In genomic region chr4:99181739-99182419, GRCm38 (mm10) we compare ENCODE assay signal across 9 mouse cellular contexts. TPM values are rescaled to one million over a fixed set of nuclear protein-coding genes. Genes with fewer than 3 reads are reported as not detected.
DNase-seq lines count a peak whose midpoint lies in the region; ATAC-seq and TF ChIP-seq lines count a peak whose summit lies in the region.
"Had no signal": no experiment of that assay in that cellular context is flagged by ENCODE, and none has a peak within 500 bp of the region (broad histone marks: within the 10 kb centered on the region; RNA-seq: fewer than 3 reads in every experiment).

No protein-coding gene starts in this region.

- no peak for TF ChIP-seq EP300 in heart, postnatal 0 days (IDR thresholded peaks at IDR 0.05; ENCODE audit: low read depth)

- no peak overlapping the region for H3K27ac ChIP-seq in heart, postnatal 0 days (ENCODE audit: low read depth)
- no peak overlapping the region for H3K27ac ChIP-seq in heart, embryonic 11.5 days (ENCODE audit: low read depth, low read length)
- no peak overlapping the region for H3K27ac ChIP-seq in hindbrain, postnatal 0 days
- H3K27ac ChIP-seq: embryonic facial prominence, embryonic 15.5 days; limb, embryonic 12.5 days had no signal

- TF ChIP-seq CTCF in heart, postnatal 0 days (IDR thresholded peaks at IDR 0.05; ENCODE audit: low read depth): no peak
- no peak for TF ChIP-seq CTCF in hindbrain, postnatal 0 days (IDR thresholded peaks at IDR 0.05; ENCODE audit: low read depth)

- H3K4me1 ChIP-seq in heart, postnatal 0 days (ENCODE audit: control insufficient read depth, insufficient read depth): no peaks in the 10 kb centered on the region
- no peaks in the 10 kb centered on the region for H3K4me1 ChIP-seq in heart, embryonic 11.5 days (ENCODE audit: control insufficient read depth, insufficient read depth, low read length)
- no peaks in the 10 kb centered on the region for H3K4me1 ChIP-seq in hindbrain, postnatal 0 days (ENCODE audit: insufficient read depth, low read length)

- peak; percentile 3 for DNase-seq in heart, postnatal 0 days (ENCODE audit: low spot score)
- peak; percentile 19 for DNase-seq in lung, postnatal 14 days
- no peak for DNase-seq in lung, postnatal 4 days
- DNase-seq in adrenal gland, postnatal 36 days: peak; percentile 35 to 69
- peak; percentile 68 for DNase-seq in hindbrain, postnatal 0 days (ENCODE audit: low spot score)
- no peak for DNase-seq in embryo, embryonic 10 days (ENCODE audit: low spot score)

- no peaks in the 10 kb centered on the region for H3K36me3 ChIP-seq in heart, postnatal 0 days (replicated peaks; ENCODE audit: control insufficient read depth, insufficient read depth, low read length)
- no peaks in the 10 kb centered on the region for H3K36me3 ChIP-seq in heart, embryonic 11.5 days (ENCODE audit: control insufficient read depth, insufficient read depth, low read length)
- no peaks in the 10 kb centered on the region for H3K36me3 ChIP-seq in hindbrain, postnatal 0 days (ENCODE audit: insufficient read depth, low read length)
- H3K36me3 ChIP-seq: embryonic facial prominence, embryonic 15.5 days; limb, embryonic 12.5 days had no signal

- no peak overlapping the region for H3K4me2 ChIP-seq in heart, postnatal 0 days (ENCODE audit: low read depth, low read length)
- H3K4me2 ChIP-seq in heart, embryonic 11.5 days: no peak overlapping the region
- no peak overlapping the region for H3K4me2 ChIP-seq in hindbrain, postnatal 0 days (ENCODE audit: low read depth, low read length)
- H3K4me2 ChIP-seq: embryonic facial prominence, embryonic 15.5 days; limb, embryonic 12.5 days had no signal

- 63% methylated on average over 9 of the region's 9 CpGs for WGBS in heart, postnatal 0 days
- WGBS in heart, embryonic 11.5 days (ENCODE audit: insufficient replicate concordance): 70% methylated on average over 9 of the region's 9 CpGs
- WGBS in hindbrain, postnatal 0 days: 41% methylated on average over 9 of the region's 9 CpGs

- H3K9ac ChIP-seq in heart, postnatal 0 days (replicated peaks; ENCODE audit: low read depth, low read length): no peak overlapping the region
- no peak overlapping the region for H3K9ac ChIP-seq in heart, embryonic 11.5 days (ENCODE audit: low read depth, low read length)
- no peak overlapping the region for H3K9ac ChIP-seq in hindbrain, postnatal 0 days (replicated peaks; ENCODE audit: low read length)
- H3K9ac ChIP-seq: embryonic facial prominence, embryonic 15.5 days; limb, embryonic 12.5 days had no signal

- H3K27me3 ChIP-seq in heart, postnatal 0 days (ENCODE audit: control insufficient read depth, insufficient read depth, low read length): no peaks in the 10 kb centered on the region
- H3K27me3 ChIP-seq in heart, embryonic 11.5 days (ENCODE audit: control insufficient read depth, insufficient read depth, low read length): no peaks in the 10 kb centered on the region
- H3K27me3 ChIP-seq in hindbrain, postnatal 0 days (ENCODE audit: insufficient read depth, low read length): no peaks in the 10 kb centered on the region
- H3K27me3 ChIP-seq: embryonic facial prominence, embryonic 15.5 days; limb, embryonic 12.5 days had no signal

- ATAC-seq in heart, postnatal 0 days (ENCODE audit: insufficient read depth, low read depth): no peak
- no peak for ATAC-seq in heart, embryonic 11.5 days (replicated peaks; ENCODE audit: insufficient number of reproducible peaks, low FRiP score, low TSS enrichment)
- ATAC-seq in hindbrain, postnatal 0 days: peak; percentile 30; the same call in 1 of the 2 replicates

- H3K9me3 ChIP-seq in heart, postnatal 0 days (replicated peaks; ENCODE audit: control insufficient read depth, low read length): no peaks in the 10 kb centered on the region
- no peaks in the 10 kb centered on the region for H3K9me3 ChIP-seq in heart, embryonic 11.5 days (replicated peaks; ENCODE audit: control insufficient read depth, low read length)
- H3K9me3 ChIP-seq in hindbrain, postnatal 0 days (ENCODE audit: low read length): no peaks in the 10 kb centered on the region
- H3K9me3 ChIP-seq: embryonic facial prominence, embryonic 15.5 days; limb, embryonic 12.5 days had no signal

- H3K4me3 ChIP-seq in heart, postnatal 0 days (ENCODE audit: low read depth, low read length): no peak overlapping the region
- no peak overlapping the region for H3K4me3 ChIP-seq in heart, embryonic 11.5 days (ENCODE audit: low read depth, low read length)
- no peak overlapping the region for H3K4me3 ChIP-seq in hindbrain, postnatal 0 days (ENCODE audit: low read length)
- H3K4me3 ChIP-seq: embryonic facial prominence, embryonic 15.5 days; limb, embryonic 12.5 days had no signal

RNA-seq across cellular contexts. Expression of gene Atg4c, which starts 11.9 kb away (rescaled TPM):
- total RNA-seq in heart, postnatal 0 days (2014; rRNA removed; ENCODE audit: low replicate concordance): 2.4 and 15.2 TPM in 2 replicates
- polyA plus RNA-seq in heart, postnatal 0 days (2015; fragmentation: Nextera tagmentation; extraction: Ambion mirVana): 6.2 and 6.7 TPM in 2 replicates
- 11.0 and 12.4 TPM in 2 replicates for polyA plus RNA-seq in heart, embryonic 11.5 days (2014; fragmentation: Nextera tagmentation; extraction: Ambion mirVana)
- 10 to 100 TPM; 11.2 to 17.6 TPM for total RNA-seq in adrenal gland, postnatal 36 days (2021)
- 9.9 and 17.9 TPM in 2 replicates for total RNA-seq in hindbrain, postnatal 0 days (2014; rRNA removed)
- 14.9 and 15.6 TPM in 2 replicates for polyA plus RNA-seq in hindbrain, postnatal 0 days (2015; fragmentation: Nextera tagmentation; extraction: Ambion mirVana)

Comparison
In these comparisons a context has a peak if more than half of its experiments do, and no peak if none do; other contexts are left out.
1. DNase-seq: peak in heart, postnatal 0 days (single experiment), lung, postnatal 14 days (single experiment), adrenal gland, postnatal 36 days (2 of 2) and hindbrain, postnatal 0 days (single experiment); none in lung, postnatal 4 days (0 of 2) and embryo, embryonic 10 days (single experiment).